Mouse (Mus musculus): Measurements from ENCODE around the gene Myom1. TPM values are rescaled to one million over a fixed set of nuclear protein-coding genes. Genes with fewer than 3 reads are reported as not detected.

Gene Myom1
- polyA plus RNA-seq (2017; shearing (Covaris generic)), result 1 to 10 TPM in 1 of 2 experiments, under 1 TPM in 1; 0.94 to 4.3 TPM

GRCm38 (mm10) chr17:71002081-71002743, at the start of gene Myom1:
Myom1 (plus strand) TSS chr17:71002633.

GRCm38 (mm10) chr17:71002744-71003094, 286 bp downstream of the Myom1 start, which contains the start of gene Myl12a:
Myl12a (minus strand) TSS chr17:71002878.

Other genes with a start within 250 kb of the Myom1 start
- 10 to 100 TPM; 40.3 to 71.0 TPM for gene Tgif1, start 149.1 kb upstream of the Myom1 start, polyA plus RNA-seq (2017; shearing (Covaris generic))
- gene Myl12a, start 245 bp downstream of the Myom1 start, polyA plus RNA-seq (2017; shearing (Covaris generic)), result 100 to 1,000 TPM; 801 to 901 TPM
- 10 to 100 TPM; 20.4 to 26.0 TPM for gene Lpin2, start 179.9 kb downstream of the Myom1 start, polyA plus RNA-seq (2017; shearing (Covaris generic))